Mouse (Mus musculus) thymus, postnatal 4 days (tissue): ENCODE data around the gene Gse1.

Source experiments
- DNase-seq: peaks from one replicate; pipeline ENCODE4 v3.0.0; 2021

Gse1 gene

DNA sequence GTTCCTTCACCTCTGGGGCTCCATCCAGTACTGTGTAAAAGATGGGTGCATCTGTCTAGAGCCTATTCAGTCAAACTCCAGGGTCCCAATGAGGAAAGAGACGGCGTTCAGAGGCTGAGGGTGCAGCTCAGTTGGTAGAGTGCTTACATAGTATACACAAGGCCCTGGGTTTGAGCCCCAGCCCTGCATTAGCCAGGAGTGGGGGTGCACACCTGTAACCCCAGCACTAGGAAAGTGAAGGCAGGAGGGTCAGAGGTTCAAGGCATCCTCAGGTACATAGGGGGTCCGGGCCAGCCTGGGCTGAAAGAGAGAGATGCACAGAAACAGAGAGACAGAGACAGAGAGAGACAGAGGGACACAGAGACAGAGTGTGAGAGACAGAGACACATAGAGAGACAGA is 15.0 kb upstream of the Gse1 start:
- DNase-seq: no peak

DNA sequence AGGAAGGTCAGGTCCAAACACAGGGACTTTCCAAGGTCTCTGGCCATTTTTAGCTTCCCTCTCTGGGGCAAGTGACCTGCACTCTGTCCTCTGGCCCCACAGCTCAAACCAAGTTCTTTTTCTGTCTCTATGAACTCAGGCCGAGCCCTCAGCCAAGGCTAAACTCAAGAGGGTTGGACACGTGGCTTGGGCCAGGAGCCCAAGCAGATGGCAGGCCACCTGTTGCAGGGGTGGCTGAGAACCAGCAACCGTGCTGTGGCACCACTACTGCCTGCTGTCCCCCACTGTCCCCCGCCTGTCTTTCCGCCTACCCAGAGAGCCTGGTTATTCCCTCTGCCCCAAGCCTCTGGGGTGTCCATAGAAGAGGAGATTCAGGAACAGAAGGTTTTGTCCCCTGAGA is 14.3 kb upstream of the Gse1 start:
- no peak for DNase-seq

DNA sequence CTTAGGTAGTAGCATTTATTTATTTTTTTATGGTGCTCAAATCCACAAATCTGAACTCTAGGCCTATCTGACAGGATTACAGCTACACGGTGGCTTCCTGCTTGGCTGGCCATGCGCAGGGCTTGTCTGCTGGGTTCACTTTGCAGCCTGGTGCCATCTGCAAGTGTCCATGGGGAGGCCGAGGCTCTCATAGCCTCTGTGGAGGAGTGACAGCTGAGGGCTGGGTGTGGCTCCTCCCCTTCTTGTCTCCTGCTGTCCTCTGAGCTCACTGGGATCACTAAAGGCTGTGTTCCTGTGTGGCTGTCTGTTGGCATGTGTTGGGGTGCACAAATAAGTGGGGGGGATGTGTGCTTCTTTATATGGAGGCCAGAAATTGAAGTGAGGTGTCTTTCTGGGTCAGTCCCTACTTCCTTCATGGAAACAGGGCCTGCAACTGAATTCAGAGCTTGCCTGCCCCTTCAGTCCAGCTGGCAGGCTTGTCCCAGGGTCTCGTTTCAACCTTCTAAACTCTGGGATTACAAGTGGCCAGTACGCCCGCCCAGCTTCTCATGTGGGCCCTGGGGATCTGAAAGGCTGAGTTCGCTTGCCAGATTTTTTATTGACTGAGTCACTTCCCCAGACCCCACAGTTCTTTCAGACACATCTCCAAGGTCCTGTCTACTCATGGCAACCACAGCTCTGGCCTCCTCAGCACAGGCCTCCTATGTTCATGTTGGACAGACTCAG is 12.7 kb upstream of the Gse1 start:
- DNase-seq: no peak

DNA sequence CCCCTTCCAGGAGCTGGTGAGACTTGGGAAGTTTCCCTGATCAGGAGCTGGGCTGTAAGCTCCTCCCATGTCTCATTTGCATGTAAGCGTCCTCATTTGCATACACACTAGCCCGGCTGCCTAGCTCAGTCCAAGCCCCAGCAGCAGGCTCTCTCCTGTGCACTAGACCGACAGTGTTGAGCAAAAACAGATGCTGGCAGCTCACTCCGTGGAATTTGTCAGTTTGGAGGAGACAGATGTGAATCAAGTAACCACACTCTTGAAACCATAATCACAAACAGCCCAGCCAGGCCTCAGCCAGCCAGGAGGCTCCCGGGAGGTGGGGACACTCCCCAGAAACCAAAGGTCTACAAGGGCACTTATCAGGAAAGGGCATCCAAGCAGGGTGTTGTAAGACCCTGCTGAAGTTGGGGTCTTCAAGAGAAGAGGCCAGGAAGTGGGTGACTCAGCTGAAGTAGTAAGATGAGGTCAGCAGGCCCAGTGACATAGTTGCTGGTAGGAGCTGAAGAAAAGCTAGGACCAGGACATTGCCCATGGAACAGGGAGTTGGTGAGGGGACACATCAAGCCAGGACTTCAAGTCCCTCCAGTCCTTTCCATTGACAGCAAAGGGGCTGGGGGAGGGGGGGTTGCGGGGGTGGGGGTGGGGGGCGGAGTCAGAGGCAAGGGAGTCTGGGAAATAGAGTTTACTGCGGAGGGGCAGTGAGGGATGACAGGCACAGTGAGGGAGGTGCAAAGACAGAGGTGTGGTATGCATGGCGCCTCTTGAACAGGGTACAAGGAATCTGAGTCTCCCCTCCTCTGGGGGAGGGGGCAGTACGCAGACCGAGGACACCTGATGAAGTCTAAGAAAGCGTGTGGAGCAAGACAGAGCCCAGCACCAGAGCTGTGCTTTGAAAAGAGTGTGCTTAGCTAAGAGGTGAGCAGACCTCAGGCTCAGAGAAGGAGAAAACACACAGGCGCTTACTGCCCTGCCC is 11.1 kb upstream of the Gse1 start:
- no peak for DNase-seq

DNA sequence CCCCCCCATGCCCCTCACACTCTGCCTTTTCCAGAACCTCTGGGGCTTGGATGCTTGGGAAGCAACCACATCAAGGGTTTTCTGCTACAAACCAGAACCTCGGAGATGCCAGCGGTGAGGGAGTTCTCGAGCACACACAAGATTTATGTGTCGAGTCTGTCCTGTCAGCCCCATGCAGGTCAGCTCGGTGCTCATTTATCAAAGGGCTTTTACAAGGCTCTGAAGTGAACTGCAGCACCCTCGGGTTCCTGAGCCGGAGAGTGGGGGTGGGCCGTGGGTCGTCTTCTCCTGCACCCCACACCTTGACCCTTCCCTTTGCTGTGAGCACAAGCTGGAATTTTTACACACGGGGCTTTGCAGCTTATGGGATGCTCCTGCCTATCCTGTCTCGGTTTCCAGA is 5.7 kb upstream of the Gse1 start:
- no peak for DNase-seq

DNA sequence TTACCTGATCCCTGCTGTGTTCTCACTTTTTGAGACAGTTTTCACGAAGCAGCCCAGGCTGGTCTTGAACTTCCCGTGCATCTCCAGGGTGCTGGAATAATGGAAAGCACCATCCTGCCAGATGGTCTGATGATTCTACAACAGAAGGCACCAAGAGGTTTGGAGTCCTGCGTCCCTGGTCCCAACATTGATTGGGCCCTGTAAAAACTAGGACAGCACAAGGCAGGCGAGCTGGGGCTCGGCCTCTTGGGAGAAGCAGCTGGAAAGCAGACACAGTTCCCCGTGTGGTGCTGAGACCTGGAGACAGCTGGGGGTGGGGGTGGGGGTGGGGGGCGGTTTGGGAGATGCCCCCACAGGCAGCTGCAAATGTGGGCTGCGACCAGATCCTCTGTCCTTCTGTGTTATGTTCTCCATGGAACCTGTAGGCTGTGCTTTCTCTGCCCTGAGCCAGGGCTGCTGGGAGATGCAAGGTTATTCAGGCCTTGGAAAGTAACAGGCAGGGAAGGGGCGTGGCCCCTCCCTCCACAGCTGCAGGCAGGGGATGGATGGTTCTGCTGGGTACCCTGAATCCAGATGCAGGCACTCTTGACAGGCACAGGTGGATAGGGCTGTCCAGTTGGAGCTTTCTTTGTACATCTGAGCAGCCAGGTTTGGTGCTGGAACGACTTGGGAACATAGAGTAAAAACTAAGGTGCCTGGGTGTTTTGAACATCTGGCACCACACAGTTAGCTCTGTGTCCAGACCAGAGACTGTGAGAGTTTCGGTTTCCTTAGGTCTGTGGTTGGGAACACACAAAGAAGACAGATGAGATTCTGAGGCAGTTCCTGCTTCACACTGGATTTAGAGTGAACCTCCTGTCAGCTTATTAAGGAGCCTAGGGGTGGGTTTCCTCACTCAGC is 3.5 kb upstream of the Gse1 start:
- no peak for DNase-seq

DNA sequence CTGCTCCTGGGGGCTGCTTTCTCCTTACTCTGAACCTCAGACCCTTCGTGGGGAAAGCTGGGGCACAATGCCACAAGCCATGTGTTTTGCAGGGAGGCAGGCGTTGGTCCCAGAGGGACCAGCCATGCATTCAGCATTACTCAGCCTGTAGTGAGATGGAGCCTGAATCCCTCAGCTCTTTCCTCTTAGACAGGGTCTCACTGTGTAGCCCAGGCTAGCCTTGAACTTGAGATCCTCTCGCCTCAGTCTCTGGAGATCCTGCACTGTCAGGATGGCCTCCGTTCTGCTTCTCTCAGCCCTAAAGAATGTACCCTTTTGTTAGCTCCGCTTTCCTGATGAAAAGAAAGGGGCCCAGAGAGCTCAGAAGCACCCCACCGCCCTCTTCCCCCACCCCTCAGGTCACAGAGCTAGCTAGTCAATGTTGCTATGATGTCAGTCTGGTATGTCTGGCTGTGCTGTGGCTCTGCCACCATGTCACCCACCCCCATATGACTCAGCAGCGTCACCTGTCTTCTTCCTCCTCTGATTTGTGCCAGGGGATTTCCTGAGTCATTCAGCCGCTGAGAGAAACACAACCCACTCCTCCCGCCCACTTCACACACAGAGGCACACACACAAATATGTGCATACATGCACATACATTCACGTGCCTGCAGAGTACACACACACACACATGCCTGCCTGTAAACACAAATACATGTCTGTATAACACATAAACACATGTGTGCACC is 2.7 kb upstream of the Gse1 start:
- DNase-seq: peak; percentile 48

DNA sequence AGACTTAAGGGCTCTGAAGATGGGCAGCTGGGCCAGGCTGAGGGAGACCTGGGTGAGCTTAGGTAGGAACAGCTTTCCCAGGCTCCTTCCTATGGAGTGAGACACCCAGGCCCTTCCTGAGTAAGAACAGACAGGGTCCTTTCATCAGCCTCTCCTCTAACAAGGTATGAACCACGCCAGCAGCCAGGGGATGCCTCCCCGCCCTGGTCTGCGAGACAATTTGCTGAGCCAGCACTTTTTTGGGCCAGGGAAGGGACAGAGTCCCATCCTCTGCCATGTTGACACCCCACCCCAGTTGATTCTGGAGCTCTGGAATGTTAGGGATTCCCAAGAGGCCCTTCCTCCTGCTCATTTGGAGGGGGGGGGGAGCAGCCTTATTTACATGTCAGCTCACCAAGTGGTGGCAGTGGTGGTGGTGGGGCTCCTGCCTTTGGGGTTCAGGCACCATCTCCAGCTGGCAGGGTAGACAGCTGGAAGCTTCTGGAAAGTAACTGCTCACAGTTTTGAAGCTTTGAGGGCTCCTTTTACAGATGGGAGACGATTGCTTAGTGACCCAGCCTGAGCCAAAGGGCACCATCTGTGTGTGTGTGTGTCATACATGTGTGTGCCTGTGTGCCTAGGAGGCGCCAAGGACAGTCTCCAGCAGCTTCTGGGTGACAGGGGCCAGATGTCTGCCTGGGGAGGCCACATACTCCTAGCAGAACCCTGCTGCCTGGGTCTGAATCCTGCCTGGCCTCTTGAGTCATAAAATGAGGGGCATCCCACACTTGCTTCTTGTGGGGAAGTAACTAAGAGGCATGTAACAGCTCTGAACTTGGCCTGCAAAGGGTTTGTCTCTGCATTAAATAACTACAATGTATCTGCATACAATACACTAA is 1.3 kb upstream of the Gse1 start:
- no peak for DNase-seq

DNA sequence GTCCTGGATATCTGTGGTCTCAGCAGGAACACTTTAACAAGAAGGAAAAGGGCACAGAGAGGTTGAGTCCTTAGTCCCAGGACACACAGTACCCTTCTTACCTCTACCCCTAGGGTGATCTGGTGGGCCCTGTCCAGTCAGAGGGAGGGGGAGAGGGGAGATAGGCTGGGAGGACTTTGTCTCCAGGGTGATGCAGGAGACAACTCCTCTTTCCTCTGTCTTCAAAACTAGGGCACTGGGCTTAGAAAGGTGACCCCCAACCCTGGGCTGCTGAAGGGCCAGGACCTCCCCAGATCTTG is 729 bp upstream of the Gse1 start:
- DNase-seq: no peak

DNA sequence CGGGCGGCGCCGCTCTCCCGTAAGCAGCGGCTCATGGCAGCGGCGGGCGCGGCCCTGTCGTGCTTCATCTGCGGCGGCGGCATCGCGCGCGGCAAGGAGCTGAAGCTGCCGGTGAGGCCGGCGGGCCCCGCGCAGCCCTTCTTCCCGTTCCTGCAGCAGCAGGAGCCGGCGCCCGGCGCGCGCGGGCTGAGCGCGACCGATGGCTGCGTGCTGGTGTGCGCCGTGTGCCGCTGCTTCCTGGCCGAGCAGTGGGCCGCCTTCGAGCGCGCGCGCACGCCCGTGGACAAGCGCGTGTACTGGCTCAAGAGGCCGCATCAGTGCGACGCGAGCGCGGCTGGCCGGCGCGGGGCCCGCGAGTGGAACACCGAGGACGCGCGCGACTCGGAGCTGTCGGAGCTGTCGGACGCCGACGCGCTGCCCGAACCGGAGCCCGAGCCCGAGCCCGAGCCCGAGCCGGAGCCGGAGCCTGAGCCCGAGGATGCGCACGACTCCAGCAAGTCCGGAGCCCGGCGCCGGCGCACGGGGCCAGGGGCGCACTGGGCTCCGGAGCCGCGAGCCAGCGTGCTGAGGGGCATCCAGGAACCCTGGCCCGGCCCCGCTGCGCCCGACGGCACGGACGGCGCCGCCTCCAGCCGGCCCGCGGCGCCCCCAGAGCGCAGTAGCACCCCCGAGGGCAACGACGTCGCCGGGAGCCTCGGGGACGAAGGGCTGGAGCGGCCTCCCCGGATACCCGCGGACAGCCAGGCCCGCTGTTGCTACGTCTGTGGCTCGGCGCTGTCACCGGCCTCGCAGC is 721 bp downstream of the Gse1 start:
- peak; percentile 57 for DNase-seq

DNA sequence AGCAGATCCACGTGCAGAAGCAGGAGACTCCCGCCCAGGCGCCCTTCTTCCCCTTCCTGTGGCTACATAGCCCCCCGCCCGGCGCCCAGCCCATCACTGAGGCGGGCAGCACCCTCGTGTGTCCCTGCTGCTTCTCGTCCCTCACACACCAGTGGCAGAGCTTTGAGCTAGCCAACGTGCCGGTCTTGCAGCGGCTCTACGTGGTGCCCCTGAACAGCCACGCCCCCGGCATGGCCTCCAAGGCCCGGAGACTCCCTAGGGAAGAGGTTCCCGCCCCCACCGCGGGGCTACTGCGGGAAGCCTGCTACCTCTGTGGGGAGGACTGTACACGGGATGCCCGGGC is 1.3 kb downstream of the Gse1 start:
- peak; percentile 30 for DNase-seq

DNA sequence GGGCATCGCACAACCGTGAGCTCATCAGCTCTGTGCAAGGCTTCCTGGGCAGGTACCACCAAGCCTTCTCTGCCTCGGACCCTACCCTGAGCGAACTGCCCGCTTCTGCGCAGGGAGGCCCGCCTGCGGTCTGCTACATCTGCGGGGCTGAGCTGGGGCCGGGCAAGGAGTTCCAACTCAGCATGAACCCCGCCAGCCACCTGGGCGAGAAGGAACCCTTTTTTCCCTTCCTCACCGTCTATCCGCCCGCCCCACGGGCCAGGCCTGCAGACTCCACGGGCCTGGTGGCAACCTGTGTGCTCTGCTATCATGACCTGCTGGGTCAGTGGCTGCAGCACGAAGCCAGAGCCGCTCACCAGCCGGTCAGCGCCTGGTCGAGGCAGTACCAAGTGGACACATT is 1.8 kb downstream of the Gse1 start:
- peak; percentile 40 for DNase-seq

DNA sequence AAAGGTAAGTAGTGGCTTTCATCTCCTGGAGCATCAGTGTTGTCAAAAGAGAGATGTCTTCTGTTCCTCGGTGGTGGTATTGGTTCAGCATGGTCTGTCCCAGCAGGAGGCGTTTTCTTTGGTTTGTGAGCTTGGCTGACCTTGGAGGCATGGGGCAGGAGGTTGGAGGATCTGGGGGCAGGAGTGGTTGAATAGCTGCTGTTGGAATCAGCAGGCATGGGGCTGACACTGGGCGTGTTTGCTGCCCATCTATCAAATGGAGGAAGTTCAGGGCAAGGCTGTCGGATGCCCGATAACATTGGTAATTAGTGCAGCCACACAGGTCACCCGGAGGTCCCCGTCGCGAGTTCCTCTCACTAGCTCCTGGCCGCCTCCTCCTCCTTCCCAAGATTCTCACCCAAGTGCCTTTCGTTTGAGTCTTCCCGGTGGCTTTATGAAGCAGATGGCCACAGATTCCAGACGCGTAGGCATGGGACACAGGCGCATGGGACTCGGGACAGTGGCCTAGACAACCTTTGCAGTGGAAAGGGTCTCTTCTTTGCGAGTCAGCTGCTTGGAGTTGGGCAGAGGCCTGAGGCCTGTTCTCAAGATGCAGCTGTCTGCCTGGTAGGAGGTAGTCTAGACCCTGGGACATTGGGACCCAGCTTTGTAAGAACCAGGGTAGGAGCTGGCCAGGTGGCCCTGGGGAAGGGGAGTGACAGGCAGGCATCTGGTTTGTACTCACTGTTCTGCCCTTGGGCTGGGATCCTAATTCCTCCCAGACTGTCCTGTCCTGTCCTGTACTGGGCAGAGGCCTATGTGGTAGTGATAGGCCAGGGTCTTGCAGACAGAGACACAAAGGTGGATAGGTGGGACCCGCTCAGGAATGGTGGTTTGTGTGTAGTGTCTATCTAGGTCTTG is 2.7 kb downstream of the Gse1 start:
- no peak for DNase-seq

DNA sequence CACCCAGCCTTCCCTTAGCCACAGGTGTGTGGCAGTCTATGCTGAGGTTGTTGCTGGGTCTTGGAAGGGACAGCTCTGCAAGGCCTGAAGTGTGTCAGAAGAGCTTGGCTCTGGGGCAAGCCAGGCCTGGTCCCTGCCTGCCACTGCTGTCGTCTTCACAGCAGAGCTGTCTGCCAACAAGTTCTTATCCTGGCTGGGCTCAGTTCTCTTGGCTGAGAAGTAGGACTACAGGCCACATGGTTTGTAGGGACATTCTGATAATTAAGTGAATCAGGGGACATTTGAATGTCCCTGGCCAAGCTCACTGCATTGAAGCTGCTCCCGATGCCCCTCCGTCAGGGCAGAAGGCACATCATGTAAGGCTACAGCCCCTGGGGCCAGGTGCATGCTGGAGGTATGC is 3.6 kb downstream of the Gse1 start:
- DNase-seq: no peak

DNA sequence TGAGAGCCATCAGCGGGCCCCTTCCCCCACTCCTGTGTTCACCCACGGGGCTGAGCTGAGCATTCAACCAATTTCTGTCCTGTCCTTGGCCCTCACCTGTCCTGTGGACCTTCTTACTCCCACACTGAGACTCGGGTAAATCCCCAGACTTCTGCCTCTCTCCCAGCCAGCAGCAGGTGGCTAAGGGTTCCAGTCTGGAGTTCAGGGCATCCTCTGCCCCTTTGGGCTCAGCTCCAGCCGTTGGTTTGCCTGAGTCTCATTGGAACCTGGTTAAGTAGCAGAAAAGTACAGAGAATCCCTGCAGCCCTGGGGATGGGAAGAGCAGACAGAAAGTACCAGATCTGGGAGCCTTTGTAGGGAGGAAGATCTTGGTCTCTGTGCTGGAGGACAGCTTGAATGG is 4.1 kb downstream of the Gse1 start:
- DNase-seq: no peak

DNA sequence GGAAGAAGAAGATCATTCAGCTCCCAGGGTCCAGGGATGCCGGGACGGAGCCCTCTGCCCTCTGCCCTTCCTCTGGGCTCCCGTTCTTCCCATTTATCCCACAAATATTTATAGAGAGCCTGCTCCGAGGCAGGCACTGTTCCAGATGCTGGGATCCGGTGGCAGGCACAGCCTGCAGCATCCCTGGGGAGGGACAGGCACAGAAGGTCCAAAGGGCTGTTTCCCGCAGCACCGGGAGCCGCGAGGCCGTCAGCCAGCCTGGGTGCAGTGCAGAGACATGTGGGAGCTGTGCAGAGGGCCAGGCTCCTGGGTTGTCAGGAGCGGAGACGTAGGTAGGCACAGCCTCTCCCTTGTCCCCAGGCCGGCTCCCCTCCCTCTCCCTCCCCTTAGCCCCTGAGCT is 4.7 kb downstream of the Gse1 start:
- no peak for DNase-seq

DNA sequence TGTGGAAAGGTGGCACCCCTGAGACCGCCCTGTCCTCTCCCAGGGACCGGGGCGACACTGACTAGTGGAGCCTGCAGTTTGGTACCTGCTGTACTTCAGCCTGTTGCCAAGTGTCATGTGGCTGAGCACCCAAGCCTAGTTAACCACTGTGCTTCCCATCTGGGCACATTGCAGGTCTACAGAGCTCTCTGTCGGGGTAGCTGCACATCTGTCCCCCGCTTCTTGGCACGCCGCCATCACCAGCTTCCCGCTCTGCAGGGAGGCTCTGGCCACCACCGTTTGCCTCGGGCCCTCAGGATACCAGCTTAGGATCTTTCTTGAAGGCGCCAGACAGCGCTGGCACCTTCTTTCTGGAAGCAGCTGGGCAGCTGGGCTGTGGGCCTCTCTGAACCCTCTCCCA is 6.2 kb downstream of the Gse1 start:
- DNase-seq: peak; percentile 30

DNA sequence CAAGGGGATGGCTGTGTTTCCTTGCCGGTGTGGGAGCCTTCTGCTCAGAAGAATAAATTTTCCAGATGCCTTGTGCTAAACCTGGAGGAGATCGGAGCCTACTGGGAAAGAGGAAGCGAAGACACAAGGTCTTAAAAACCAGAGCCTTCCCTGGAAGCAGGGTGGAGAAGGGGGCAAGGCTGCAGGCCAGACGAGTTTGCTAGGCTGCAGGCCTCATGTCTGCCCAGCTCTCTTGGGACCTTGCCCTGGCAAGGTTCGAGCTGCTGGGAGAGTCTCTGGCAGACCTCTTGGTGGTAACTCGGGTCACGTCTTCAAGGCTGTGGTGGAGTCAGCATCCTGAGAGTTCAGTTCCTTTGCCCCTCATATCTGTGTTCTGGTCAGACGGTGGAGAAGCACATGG is 6.6 kb downstream of the Gse1 start:
- DNase-seq: no peak

DNA sequence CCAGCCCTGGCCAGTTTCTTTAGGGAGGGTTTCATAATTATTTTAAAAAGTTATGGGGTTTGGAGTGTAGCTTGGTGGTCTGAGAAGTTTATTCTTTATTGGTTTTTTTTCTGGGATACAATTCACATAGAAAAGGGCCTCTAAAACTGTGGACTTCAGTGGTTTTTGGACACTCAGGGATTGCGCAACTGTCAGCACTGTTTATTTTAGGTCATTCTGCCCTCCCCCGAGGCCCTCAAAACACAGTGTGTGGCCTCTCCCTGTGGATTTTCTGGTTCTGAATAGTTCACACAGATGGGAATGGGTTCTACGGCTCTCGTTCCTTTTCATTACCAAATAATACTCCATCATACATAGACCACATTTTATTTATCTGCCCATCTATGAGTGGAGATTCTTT is 15.0 kb downstream of the Gse1 start:
- no peak for DNase-seq

DNA sequence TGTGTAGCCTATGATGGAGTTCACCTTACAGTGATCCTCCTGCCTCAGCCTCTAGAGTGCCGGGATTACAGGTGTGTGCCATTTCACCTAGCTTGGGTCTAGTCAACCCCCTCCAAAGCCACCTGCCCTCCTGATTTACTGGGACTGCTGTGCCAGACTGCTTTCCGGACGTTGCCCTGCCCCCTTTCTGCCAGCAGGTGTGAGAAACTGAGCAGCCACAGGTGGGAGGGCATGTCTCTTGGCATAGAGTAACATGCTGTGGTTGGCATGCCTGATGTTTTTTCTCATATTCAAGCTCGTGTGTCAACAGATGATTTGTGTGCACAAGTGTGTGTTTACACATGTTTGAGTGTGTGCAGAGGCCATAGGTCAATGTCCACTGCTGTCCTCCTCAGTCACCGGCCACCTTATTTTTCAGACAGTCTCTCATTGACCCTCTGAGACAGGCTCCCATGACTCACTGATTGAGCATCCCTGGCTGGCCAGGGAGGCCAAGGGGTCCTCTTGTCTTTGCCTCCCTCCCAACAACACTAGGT is 15.7 kb downstream of the Gse1 start:
- DNase-seq: no peak
